Mouse (Mus musculus) myocyte (in vitro differentiated cells): ENCODE data around the gene Ptcd2.

ENCODE experiments used
- POLR2A ChIP-seq: IDR thresholded peaks from one replicate; pipeline ENCODE4 v1.6.1; 2011; ENCODE audit warnings: low read depth, mild to moderate bottlenecking, control low read depth, moderate library complexity; ENCODE audit not compliant: insufficient read length
- USF1 ChIP-seq: IDR thresholded peaks from one replicate; pipeline ENCODE4 v1.6.1; 2011; ENCODE audit warnings: low read depth, mild to moderate bottlenecking, control low read depth, moderate library complexity

GRCm38 (mm10) chr13:99369103-99369502, 24.6 kb upstream of the Ptcd2 start:
- TF ChIP-seq POLR2A, result no peak
- TF ChIP-seq USF1, result no peak
